Mouse (Mus musculus): ENCODE data around the gene Abtb2. TPM values are rescaled to one million over a fixed set of nuclear protein-coding genes. Genes with fewer than 3 reads are reported as not detected.

Gene Abtb2
- total and polyA plus RNA-seq, 3 experiments = 23.0 to 28.7 (median 24.7) TPM

DNA sequence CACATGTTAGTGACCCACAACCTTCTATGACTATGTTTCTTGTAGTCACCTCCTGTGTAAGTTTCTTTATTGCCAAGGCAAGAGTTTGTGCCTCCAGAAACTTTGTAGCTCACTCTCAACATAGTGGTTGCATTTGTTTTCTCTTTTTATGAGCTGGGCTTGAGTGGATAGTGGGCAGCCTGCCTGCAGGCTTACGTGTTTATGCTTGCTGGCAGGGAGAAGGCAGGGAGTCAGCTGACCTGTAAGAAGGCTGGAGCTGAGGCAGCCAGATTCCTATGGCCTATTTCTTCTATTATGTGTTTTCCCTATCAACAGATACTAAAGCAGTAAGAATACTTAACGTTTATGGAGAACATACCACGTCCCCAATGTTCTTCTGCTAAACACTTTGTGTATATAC is 130.1 kb downstream of the Abtb2 start:
- Histone ChIP-seq H3K9ac (ENCODE audit: low read depth, low read length) (no peak overlapping the region), H3K4me1 (ENCODE audit: control insufficient read depth, insufficient read depth, low read length) (no peaks in the 10 kb centered on the region), H3K79me2 (replicated peaks; ENCODE audit: control insufficient read depth, insufficient read depth, low read length) (no peaks in the 10 kb centered on the region; the same call in 1 of the 2 replicates), H3K36me3 (ENCODE audit: control insufficient read depth, insufficient read depth, low read length) (no peaks in the 10 kb centered on the region), H3K27ac (peak overlapping the region; percentile 7; the same call in 1 of the 2 replicates), H3K4me3 (no peak overlapping the region), H3K27me3 (ENCODE audit: control insufficient read depth, insufficient read depth, low read length) (no peaks in the 10 kb centered on the region)
- 39% methylated on average over 3 of the region's 3 CpGs for WGBS
- TF ChIP-seq CTCF (IDR thresholded peaks at IDR 0.05) (no peak), POLR2A (IDR thresholded peaks at IDR 0.05; ENCODE audit: insufficient read depth, low read depth, low read length) (no peak), EP300 (IDR thresholded peaks at IDR 0.05; ENCODE audit: insufficient read depth, low read depth, low read length) (no peak)
- DNase-seq = peak; percentile 53 to 64
- intact Hi-C loops (cut with DNase I) = no loop called here

DNA sequence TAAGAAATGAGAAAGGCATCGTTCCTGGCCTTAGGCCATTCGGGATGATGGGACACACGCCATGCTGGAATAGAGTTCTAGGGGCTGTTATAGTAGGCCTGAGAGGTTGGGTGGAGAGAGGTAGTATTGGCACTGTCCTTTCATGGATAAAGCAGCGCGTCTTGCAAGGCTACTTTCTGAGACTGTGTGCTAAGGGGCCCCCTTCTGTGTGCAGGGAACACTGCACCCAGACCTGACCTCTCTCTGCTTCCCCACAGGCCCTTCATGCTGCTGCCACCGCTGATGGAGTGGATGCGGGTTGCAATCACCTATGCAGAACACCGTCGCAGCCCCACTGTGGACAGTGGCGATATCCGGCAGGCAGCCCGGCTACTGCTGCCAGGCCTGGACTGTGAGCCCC is 134.4 kb downstream of the Abtb2 start:
- Histone ChIP-seq H3K4me1 (ENCODE audit: control insufficient read depth, insufficient read depth, low read length) (no peaks in the 10 kb centered on the region), H3K9ac (ENCODE audit: low read depth, low read length) (no peak overlapping the region), H3K27ac (no peak overlapping the region), H3K27me3 (ENCODE audit: control insufficient read depth, insufficient read depth, low read length) (no peaks in the 10 kb centered on the region), H3K4me3 (no peak overlapping the region), H3K79me2 (replicated peaks; ENCODE audit: control insufficient read depth, insufficient read depth, low read length) (no peaks in the 10 kb centered on the region), H3K36me3 (ENCODE audit: control insufficient read depth, insufficient read depth, low read length) (no peaks in the 10 kb centered on the region)
- DNase-seq = no peak
- WGBS = 77% methylated on average over 12 of the region's 12 CpGs
- TF ChIP-seq POLR2A (IDR thresholded peaks at IDR 0.05; ENCODE audit: insufficient read depth, low read depth, low read length) = no peak
- TF ChIP-seq CTCF (IDR thresholded peaks at IDR 0.05) = peak; percentile 62
- intact Hi-C loops (cut with DNase I) = loop anchor here (5.0 kb wide), 2 partner anchors 38 to 133 kb away; partner anchors contain the start of gene Abtb2

DNA sequence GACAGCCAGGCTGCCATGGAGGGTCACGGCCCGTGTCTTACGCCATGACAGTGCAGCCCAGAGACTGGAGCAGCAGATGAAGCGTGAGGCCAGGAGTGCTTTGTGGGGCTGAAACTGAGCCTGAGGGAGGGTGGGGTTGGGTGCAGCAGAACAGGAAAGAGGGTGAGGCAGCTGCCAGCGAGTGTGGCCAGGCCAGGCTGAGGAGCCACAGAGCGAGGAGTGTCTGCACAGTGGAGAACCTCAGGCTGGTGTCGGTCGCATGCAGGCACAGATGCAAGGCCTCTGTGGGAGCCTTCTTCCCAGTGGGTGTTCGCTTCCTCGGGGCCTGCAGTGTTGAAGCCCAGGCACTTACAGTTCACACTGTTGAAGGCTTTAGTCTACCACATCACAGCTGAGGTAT is 137.2 kb downstream of the Abtb2 start:
- H3K4me1 ChIP-seq (ENCODE audit: control insufficient read depth, insufficient read depth, low read length) = no peaks in the 10 kb centered on the region; the same call in 1 of the 2 replicates
- no peaks in the 10 kb centered on the region for H3K79me2 ChIP-seq (replicated peaks; ENCODE audit: control insufficient read depth, insufficient read depth, low read length)
- H3K36me3 ChIP-seq (ENCODE audit: control insufficient read depth, insufficient read depth, low read length) = no peaks in the 10 kb centered on the region
- H3K4me3 ChIP-seq = no peak overlapping the region
- intact Hi-C loops (cut with DNase I) = loop anchor here (5.0 kb wide), 2 partner anchors 41 to 136 kb away; partner anchors contain the start of gene Abtb2
- TF ChIP-seq EP300 (IDR thresholded peaks at IDR 0.05; ENCODE audit: insufficient read depth, low read depth, low read length) = no peak
- TF ChIP-seq POLR2A (IDR thresholded peaks at IDR 0.05; ENCODE audit: insufficient read depth, low read depth, low read length) = no peak
- no peak for TF ChIP-seq CTCF (IDR thresholded peaks at IDR 0.05)
- H3K27me3 ChIP-seq (ENCODE audit: control insufficient read depth, insufficient read depth, low read length) = no peaks in the 10 kb centered on the region
- 77% methylated on average over 10 of the region's 10 CpGs for WGBS
- no peak for DNase-seq
- H3K27ac ChIP-seq = no peak overlapping the region
- H3K9ac ChIP-seq (ENCODE audit: low read depth, low read length) = no peak overlapping the region

DNA sequence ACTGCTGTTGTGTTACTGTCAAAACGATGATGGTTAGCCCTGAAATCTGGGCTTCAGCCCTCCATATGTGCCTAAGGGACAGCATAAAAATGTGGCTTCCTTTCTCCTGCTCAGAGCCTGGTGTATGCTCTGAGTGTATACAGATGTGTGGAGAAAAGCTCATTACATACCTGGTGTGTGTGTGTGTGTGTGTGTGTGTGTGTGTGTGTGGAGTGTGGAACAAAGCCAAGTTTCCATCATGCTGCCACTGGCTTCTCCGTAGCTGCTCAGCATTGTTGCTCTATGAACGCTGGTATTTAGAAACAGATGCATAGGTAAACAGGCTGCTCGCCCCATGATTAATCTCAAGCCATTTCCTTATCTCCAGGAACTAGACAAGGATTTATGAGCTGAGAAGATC is 137.8 kb downstream of the Abtb2 start:
- WGBS = 62% methylated on average over 4 of the region's 4 CpGs

DNA sequence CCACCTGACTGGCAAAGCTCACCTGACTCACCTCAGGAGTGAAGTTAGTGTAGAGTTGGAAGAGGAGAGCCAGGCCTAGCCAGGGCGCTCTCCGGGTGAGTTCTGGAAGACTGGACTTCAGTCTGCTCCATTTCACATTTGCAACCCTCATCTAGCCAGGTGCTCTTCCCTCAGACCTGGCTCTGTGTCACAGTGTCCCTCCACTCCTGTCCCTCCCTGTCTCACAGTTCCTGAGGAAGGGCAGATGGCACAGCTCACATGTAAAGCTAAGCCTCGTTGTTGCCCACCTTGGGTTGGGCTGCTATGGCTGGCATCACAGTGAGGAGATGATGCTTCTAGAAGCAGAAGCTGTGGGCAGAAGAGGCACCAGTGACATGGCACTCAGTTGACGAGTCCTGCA is 139.7 kb downstream of the Abtb2 start:
- WGBS = 70% methylated on average over 4 of the region's 4 CpGs
- no peak for DNase-seq
- Histone ChIP-seq H3K27me3 (ENCODE audit: control insufficient read depth, insufficient read depth, low read length) (no peaks in the 10 kb centered on the region), H3K4me3 (no peak overlapping the region), H3K27ac (no peak overlapping the region), H3K9ac (ENCODE audit: low read depth, low read length) (no peak overlapping the region), H3K79me2 (replicated peaks; ENCODE audit: control insufficient read depth, insufficient read depth, low read length) (no peaks in the 10 kb centered on the region), H3K36me3 (ENCODE audit: control insufficient read depth, insufficient read depth, low read length) (no peaks in the 10 kb centered on the region), H3K4me1 (ENCODE audit: control insufficient read depth, insufficient read depth, low read length) (no peaks in the 10 kb centered on the region; the same call in 1 of the 2 replicates)
- intact Hi-C loops (cut with DNase I) = no loop called here
- TF ChIP-seq POLR2A (IDR thresholded peaks at IDR 0.05; ENCODE audit: insufficient read depth, low read depth, low read length) (no peak), EP300 (IDR thresholded peaks at IDR 0.05; ENCODE audit: insufficient read depth, low read depth, low read length) (no peak), CTCF (IDR thresholded peaks at IDR 0.05) (no peak)

More for the DNA sequence above, 137.8 kb downstream of the Abtb2 start:
- intact Hi-C loops (cut with DNase I) = loop anchor here (5.0 kb wide), 2 partner anchors 42 to 137 kb away; partner anchors contain the start of gene Abtb2
- no peak for TF ChIP-seq EP300 (IDR thresholded peaks at IDR 0.05; ENCODE audit: insufficient read depth, low read depth, low read length)
- TF ChIP-seq POLR2A (IDR thresholded peaks at IDR 0.05; ENCODE audit: insufficient read depth, low read depth, low read length) = no peak
- TF ChIP-seq CTCF (IDR thresholded peaks at IDR 0.05) = no peak
- H3K9ac ChIP-seq (ENCODE audit: low read depth, low read length) = no peak overlapping the region
- DNase-seq = no peak
- H3K4me3 ChIP-seq = no peak overlapping the region
- H3K79me2 ChIP-seq (replicated peaks; ENCODE audit: control insufficient read depth, insufficient read depth, low read length) = no peaks in the 10 kb centered on the region
- H3K4me1 ChIP-seq (ENCODE audit: control insufficient read depth, insufficient read depth, low read length) = no peaks in the 10 kb centered on the region; the same call in 1 of the 2 replicates
- no peaks in the 10 kb centered on the region for H3K36me3 ChIP-seq (ENCODE audit: control insufficient read depth, insufficient read depth, low read length)
- no peak overlapping the region for H3K27ac ChIP-seq
- H3K27me3 ChIP-seq (ENCODE audit: control insufficient read depth, insufficient read depth, low read length) = no peaks in the 10 kb centered on the region

DNA sequence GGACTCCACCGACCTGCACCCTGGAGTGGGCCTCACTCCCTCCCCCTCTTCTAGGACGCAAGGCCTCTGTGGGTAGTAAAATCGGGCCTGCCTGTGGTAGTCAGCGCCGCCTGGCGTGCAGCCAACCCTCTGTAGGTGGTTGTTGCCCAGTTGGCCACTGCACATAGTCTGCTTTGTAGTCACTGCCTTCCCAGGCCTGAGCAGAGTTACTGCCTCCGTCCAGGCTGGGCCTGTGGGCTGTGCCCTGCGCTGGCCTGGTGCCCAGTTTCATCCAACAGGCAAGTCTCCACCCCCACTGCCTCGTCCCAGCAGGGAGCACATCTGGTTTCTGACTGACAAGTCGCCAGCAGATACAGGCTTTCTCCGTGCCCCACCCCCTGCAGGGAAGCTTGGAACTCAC is 140.1 kb downstream of the Abtb2 start:
- peak; percentile 68 to 82 for DNase-seq
- no peaks in the 10 kb centered on the region for H3K79me2 ChIP-seq (replicated peaks; ENCODE audit: control insufficient read depth, insufficient read depth, low read length)
- WGBS = 30% methylated on average over 11 of the region's 11 CpGs
- no peak overlapping the region for H3K4me3 ChIP-seq
- TF ChIP-seq EP300 (IDR thresholded peaks at IDR 0.05; ENCODE audit: insufficient read depth, low read depth, low read length) (no peak), CTCF (IDR thresholded peaks at IDR 0.05) (no peak), POLR2A (IDR thresholded peaks at IDR 0.05; ENCODE audit: insufficient read depth, low read depth, low read length) (no peak)
- no peaks in the 10 kb centered on the region for H3K36me3 ChIP-seq (ENCODE audit: control insufficient read depth, insufficient read depth, low read length)
- H3K4me1 ChIP-seq (ENCODE audit: control insufficient read depth, insufficient read depth, low read length) = no peaks in the 10 kb centered on the region; the same call in 1 of the 2 replicates
- no peaks in the 10 kb centered on the region for H3K27me3 ChIP-seq (ENCODE audit: control insufficient read depth, insufficient read depth, low read length)
- no peak overlapping the region for H3K27ac ChIP-seq
- intact Hi-C loops (cut with DNase I) = no loop called here
- no peak overlapping the region for H3K9ac ChIP-seq (ENCODE audit: low read depth, low read length)
